Mouse (Mus musculus): ENCODE data around the gene Kcnj6.

The Kcnj6 gene

GRCm38 (mm10) chr16:94765129-94765528 lies 232.4 kb downstream of the Kcnj6 start:
- DNase-seq = no peak

GRCm38 (mm10) chr16:94760732-94761131 lies 236.8 kb downstream of the Kcnj6 start:
- no peak for DNase-seq

GRCm38 (mm10) chr16:94759761-94760160 lies 237.7 kb downstream of the Kcnj6 start:
- DNase-seq = no peak

- DNase-seq = no peak
Measured at GRCm38 (mm10) chr16:94758606-94759005, 238.9 kb downstream of the Kcnj6 start.

- DNase-seq = no peak
Measured at GRCm38 (mm10) chr16:94756352-94756751, 241.1 kb downstream of the Kcnj6 start.

- DNase-seq = no peak
Measured at GRCm38 (mm10) chr16:94753453-94753852, 244.0 kb downstream of the Kcnj6 start.

- no peak for DNase-seq
Measured at GRCm38 (mm10) chr16:94752781-94753180, 244.7 kb downstream of the Kcnj6 start.

- no peak for DNase-seq
Measured at GRCm38 (mm10) chr16:94745016-94745415, 252.5 kb downstream of the Kcnj6 start.

GRCm38 (mm10) chr16:94743853-94744501 lies 253.5 kb downstream of the Kcnj6 start:
- peak; percentile 52 to 54 for DNase-seq

GRCm38 (mm10) chr16:94737359-94737687 lies 260.2 kb downstream of the Kcnj6 start:
- no peak for DNase-seq

GRCm38 (mm10) chr16:94736462-94737358 lies 260.8 kb downstream of the Kcnj6 start:
- no peak for DNase-seq

GRCm38 (mm10) chr16:94735472-94735871 lies 262.0 kb downstream of the Kcnj6 start:
- no peak for DNase-seq

GRCm38 (mm10) chr16:94731027-94731426 lies 266.5 kb downstream of the Kcnj6 start:
- DNase-seq = no peak

GRCm38 (mm10) chr16:94729236-94729635 lies 268.3 kb downstream of the Kcnj6 start:
- DNase-seq = no peak

- DNase-seq = peak in 1 of 2 experiments; percentile 18
Measured at GRCm38 (mm10) chr16:94724747-94725211, 272.7 kb downstream of the Kcnj6 start.

- peak; percentile 82 to 90 for DNase-seq
Measured at GRCm38 (mm10) chr16:94724061-94724596, 273.4 kb downstream of the Kcnj6 start.

- no peak for DNase-seq
Measured at GRCm38 (mm10) chr16:94722936-94723335, 274.6 kb downstream of the Kcnj6 start.

GRCm38 (mm10) chr16:94721549-94722006 lies 275.9 kb downstream of the Kcnj6 start:
- DNase-seq = no peak

GRCm38 (mm10) chr16:94720476-94721153 lies 276.9 kb downstream of the Kcnj6 start:
- DNase-seq = peak in 1 of 2 experiments; percentile 29

GRCm38 (mm10) chr16:94719488-94719887 lies 278.0 kb downstream of the Kcnj6 start:
- DNase-seq = no peak

GRCm38 (mm10) chr16:94718919-94719318 lies 278.6 kb downstream of the Kcnj6 start:
- no peak for DNase-seq

- peak in 1 of 2 experiments; percentile 28 for DNase-seq
Measured at GRCm38 (mm10) chr16:94717051-94717450, 280.4 kb downstream of the Kcnj6 start.

GRCm38 (mm10) chr16:94714483-94714882 lies 283.0 kb downstream of the Kcnj6 start:
- peak; percentile 21 to 50 for DNase-seq

Data from kidney, postnatal 25 days (tissue).